Mouse (Mus musculus) v-Abl transformed pro-B cells (cell line): ENCODE results near the gene Hdc.
"Not testable (repeated sequence)": the region's sequence is repeated elsewhere in the genome, so short reads cannot be mapped to it uniquely, and the experiment has no call there.

Experiments used
- in situ Hi-C, 2 experiments: fragments of 400-800 bp; cut with MboI; formaldehyde crosslinking; loops; one replicate each; pipeline ENCODE4 v1.15.1; 2025; ENCODE audit not compliant: unreplicated experiment in 2 of 2

Hdc gene

DNA sequence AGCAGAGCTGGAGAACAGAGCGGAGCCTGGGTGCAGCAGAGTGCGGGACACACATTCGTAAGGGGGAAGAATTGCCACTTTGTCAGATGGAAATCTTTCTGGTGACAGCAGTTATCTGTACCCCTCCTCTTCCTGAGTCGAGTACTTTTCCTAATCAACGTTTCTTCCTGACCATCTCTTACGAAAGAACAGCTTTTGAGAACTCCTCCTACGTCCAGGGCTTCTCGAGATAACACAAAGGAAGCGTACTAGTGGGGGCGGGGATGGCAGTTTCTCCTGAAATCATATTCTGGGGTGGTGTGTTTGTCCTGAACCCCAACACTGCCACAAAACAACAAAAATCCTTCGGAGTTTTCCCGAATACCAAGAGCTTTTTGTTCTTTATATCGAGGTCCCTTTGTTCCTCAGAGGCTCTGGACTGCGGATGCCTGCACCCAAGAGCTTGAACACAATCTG is at the start of gene Hdc:
Gene Hdc, minus strand, starts transcription at position 51 of the 456 bp plus-strand sequence.
- in situ Hi-C loops, result no loop called here

GRCm38 (mm10) chr2:126668621-126669252 is 49.6 kb upstream of the Hdc start:
- in situ Hi-C loops, result no loop called here

DNA sequence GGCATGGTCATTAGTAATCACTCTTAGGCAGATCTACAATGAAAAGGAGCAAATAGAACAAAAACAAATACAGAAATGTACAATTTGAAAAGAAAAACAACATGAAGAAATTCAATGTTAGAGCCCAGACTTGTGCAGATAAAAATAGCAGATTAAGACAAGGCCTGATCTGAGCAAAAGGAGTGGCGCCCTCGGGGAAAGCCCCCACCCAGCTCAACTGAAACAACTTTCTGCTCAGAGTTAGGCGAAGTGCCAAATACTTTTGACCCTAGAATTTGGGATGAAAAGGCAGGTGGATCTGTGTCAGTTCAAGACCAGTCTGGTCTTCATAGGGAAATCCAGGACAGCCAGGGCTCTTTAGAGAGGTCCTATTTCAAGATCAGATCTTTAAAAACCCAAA is 46.9 kb upstream of the Hdc start:
- in situ Hi-C loops, result no loop called here

GRCm38 (mm10) chr2:126663481-126663880 is 44.4 kb upstream of the Hdc start:
- in situ Hi-C loops, result loop anchor here (5.0 kb wide), 1 partner anchor 66 kb away; no protein-coding TSS in a partner anchor

- in situ Hi-C loops, result no loop called here
These were observed 33.8 kb upstream of the Hdc start for GRCm38 (mm10) chr2:126652929-126653328.

DNA sequence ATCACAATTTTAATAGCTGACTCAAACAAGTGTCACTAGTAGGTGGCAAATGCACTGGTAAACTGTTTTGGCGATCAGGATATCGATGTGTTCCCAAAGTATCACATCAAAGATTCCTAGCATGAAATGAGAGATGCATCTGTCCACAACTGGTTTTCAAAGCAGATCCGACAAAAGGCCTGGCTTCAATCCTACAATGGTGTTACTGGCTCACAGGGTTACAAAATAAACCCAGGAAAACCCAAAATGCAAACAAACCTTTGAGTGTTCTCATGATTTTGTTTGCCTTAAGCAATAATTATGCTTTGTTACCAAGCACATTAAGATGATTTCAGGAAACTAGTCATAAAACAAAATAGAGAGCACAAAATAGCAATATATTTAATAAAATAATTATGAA is 28.7 kb upstream of the Hdc start:
- in situ Hi-C loops, result no loop called here

- in situ Hi-C loops, result no loop called here
These were observed 27.4 kb upstream of the Hdc start for GRCm38 (mm10) chr2:126646461-126646860.

DNA sequence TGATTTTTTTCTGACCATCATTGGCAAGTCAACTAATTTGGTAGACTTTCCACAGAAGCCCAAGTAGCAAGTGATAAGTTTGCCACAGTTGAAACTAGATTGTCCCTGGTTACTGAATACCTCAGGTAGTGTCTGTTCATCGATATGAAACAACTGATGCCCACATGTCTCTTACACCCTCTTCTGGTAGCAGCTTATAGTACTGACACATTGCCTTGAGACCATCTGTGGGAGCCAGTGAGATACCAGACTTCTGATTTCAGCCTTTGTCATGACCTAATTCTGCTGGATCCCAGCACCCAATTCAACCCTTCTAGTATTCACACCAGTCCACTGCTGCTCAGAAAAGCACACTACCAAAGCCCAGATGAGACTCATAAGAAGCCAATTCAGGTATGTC is 25.7 kb upstream of the Hdc start:
- in situ Hi-C loops, result loop anchor here in 1 of 2 experiments (5.0 kb wide), 1 partner anchor 42 kb away; no protein-coding TSS in a partner anchor

DNA sequence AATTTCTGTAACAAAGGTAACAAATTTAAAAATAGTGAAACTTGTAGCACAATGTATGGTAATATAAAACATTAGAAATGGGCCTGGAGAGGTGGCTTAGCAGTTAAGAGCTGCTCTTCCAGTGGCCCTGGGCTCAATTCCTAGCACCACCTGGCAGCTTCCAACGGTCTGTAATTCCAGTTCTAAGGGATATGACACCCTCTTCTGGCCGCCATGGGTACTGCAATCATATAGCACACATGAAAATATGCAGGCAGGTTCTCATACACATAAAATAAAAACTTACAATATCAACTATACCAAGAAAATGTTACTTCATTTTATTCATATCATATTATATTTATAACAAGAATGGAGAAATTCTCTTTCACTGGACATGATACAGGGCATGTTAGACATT is 21.2 kb upstream of the Hdc start:
- in situ Hi-C loops, result loop anchor here in 1 of 2 experiments (5.0 kb wide), 1 partner anchor 38 kb away; no protein-coding TSS in a partner anchor

DNA sequence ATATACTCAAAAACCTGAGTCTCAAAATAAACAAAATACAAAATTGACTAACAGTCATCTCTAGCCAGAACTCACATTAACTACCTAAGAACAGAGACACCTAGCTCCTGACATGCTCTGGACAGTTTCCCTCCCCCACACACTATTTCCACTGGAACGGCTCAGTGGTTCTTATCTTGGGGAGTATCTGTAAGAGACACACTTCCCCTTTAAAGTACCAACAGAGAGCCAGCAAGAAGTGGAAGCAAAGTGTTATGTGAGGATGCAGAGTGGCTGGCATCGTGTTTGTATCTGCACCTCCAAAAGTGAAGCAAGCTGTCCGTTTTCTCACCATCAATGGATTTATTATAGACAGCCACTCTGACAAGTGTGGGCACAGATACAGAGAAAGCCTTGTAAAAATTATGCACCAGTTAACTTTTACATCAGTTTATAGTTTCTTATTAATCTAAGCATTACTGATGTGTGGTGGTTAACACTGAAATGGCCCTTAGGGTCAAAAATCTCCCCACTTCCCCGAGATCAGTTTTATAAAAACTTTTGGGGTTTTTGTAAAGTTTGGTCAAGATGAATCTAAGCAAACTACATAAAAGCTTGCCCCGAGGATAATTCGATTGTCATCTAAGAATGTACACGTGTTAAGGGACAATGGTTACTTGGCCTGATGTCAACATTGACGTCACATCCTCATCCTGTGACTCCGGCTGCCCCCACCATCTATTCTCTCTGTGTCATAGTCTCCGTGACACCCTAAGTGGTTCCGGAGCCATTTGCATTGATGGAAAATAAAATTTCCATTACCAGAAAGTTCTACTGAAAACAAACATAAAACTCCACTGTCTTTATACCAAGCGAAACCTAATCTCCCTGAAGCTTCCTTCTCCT is 17.1 kb upstream of the Hdc start:
- in situ Hi-C loops, result no loop called here

DNA sequence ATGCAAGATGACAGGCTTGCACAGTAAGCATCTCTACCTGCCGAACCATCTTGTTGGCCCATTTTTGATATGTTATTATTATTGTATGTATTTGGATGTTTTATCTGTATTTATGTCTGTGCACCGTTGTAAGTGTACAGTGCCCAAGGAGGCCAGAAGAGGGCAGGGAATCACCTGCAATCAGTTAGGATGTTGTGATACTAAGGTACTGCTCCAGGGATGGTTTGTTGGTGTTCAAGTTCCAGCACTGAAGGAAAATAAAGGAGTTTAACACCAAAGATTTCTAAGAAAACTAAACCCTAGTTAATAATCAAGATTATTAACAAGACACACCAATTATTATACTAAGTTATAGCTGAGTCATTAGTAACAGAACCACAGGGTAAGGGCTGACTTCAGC is 14.1 kb upstream of the Hdc start:
- in situ Hi-C loops, result no loop called here

DNA sequence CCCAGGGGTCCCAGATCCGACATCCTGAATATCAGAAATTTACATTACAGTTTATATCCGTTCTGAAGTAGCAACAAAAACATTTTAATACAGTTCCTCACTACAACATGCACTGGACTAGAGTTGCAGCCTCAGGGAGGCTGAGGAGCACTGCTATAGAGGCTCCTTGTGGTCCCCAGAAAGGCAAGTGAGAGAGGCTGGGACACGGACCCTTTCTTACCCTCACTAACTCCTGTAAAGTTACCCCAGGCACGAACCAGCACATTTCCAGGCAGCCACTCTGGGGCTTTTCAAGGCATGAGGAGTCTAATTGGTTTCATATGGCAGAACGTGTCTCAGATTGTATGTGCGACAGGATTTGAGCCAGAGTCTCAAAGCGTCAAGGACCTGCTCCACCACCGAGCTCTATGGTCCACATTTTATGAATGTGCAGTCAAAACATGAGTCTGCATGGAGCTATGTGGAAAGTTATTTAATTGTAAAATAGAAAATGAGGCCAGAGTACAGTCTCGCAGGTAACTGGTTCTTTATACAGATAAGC is 9.4 kb upstream of the Hdc start:
- in situ Hi-C loops, result no loop called here

DNA sequence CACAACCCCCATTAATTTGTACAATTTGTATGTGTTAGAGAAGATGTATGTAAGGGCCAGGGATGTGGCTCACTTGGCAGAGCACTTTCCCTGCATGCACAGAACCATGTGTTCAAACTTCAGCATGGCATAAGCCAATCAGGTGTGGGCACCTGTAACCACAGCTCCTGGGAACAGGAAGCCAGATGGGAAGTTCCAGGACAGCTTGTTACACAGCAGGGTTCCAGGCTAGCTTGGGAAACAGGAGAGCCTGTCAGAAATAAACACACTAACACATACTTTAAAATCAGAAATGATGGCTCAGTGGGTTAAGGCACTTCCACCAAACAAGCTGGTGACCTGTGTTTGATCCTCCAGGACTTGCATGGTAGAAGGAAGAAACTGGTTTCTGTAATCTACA is 4.0 kb upstream of the Hdc start:
- in situ Hi-C loops, result no loop called here

GRCm38 (mm10) chr2:126622455-126622854 is 3.4 kb upstream of the Hdc start:
- in situ Hi-C loops, result no loop called here

- in situ Hi-C loops, result no loop called here
These were observed 474 bp downstream of the Hdc start for GRCm38 (mm10) chr2:126618470-126619179.

DNA sequence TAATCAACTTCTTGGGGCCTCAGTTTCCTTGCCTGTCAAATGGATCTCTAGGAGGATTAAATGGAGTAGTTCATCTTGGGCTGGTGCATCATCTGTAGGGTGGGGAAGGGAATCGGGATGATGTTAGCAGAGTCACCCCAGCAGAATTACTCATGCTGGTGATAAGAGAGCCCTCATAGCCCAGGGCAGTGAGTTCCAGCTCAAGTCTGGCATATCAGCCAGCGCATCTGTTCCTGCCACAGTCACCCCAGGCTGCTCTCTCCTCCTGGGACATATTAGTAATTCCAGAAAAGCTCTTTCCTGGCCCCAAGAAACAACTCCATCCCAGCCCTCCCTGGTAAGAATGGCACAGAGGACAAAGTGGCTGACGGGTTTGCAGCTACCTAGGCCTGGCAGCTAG is 3.7 kb downstream of the Hdc start:
- in situ Hi-C loops, result no loop called here

DNA sequence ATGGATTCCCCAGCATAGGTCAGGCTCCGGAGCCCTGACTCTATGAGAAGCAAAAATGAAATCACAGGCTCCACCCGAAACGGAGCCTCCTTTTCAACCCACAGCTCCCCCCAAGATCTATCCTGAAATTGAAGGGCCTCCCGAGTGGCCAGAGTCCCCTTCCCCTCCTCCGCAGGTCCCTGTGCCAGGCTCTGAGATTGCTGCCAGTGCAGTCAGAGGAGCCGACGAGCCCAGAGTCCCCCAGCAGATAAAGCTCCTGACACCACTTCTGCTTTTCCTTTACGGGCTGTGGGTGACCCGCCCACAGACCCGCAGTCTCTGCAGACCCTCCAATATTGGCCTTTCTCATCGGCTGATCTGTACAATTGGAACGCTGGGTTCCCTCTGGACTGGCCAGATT is 9.5 kb downstream of the Hdc start:
- in situ Hi-C loops, result not testable (repeated sequence)

DNA sequence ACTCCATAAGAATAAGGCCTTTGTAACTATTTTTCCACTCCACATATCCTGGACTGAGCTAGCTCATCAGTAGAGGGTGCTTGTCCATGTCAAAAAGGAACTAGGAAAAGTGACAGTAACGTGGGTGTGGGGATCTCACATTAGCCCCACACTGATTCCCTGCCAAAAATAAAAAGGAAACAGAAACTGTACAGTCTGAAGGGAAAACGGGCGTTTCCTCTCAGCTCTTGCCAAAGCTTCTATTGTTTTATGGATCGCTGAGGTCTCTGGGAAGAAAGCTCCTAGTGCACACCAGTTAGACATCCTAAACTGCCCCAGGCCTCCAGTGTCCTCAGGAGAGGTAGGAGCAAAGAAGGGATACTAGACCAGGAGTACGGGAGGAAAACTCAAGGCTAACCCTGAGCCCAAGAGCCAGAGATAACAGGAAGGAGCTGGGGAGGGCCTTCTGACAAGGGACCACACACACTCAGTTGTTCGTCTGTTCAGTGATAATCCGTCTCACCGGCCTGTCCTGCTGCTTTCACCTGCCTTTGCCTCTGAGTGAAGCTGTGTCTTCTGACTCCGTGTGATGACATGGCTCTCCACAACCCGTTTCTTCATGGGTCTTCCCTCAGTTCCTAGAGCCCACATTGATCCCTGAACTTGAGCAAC is 11.4 kb downstream of the Hdc start:
- in situ Hi-C loops, result no loop called here

DNA sequence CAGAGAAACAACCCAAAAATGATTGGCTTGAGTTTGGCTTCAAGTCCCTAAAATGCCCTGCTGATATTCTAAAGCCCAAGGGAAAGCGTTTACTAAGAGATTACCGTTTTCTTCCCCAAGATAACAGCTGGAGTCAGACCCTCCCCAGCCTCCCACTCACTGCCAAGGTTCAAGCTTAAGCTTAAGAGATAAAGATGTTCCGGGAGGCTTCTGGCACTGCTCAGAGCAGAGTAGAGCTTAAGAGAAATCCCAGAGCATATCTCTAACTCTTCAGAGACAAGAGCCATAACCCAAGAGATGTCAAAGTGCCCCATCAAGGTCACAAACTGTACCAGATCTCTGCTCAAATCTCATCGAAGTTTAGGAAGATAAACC is 12.4 kb downstream of the Hdc start:
- in situ Hi-C loops, result no loop called here

DNA sequence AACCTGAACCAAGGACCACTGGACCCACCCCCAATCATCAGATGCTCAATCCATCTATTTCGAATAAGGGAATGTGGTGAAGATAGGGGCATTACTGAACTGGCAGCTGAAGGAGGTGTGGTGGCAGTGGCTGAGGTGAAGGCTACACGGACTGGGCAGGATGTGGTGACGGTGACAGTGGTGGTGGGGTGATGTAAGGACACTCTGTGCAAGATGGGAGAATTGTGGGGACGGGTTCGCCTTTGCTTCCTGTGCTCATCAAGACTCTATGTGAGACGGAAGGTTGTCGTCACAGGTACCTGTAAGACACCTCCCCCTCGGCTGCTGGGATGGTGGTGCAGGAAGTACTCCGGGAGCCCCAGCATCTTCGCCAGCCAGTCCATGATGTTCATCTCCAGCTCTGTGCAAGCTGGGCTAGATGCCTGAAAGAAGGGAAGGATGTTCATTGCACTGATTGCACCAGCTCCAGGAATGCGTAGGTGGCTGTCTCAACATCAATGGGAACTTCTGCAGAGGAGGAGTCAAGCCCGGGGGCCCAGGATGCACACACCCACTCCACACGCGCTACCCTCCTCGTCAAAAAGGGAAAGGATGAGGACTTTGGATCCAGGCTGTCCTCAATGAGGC is 12.9 kb downstream of the Hdc start:
- in situ Hi-C loops, result no loop called here
